ENCODE assay signal across 8 mouse cellular contexts in the genomic region with DNA sequence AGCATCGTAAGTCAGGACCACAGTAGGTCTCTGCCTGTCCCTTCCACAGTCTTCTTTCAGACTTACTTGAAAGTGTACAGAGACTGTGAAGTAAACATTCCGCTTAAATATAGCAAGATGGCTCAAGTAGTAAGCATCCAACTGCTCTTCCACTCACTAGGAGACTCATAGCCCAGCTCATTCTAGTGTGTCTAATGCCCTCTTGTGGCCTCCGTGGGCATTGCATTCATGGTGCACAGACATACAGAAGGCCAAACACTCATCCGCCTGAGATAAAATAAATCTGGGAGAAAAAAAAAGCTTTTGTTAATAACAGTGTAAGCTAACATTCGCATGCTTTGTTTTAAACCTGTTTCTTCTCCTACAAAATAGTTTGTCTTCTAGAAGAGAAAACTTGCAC. TPM values are rescaled to one million over a fixed set of nuclear protein-coding genes. Genes with fewer than 3 reads are reported as not detected.
DNase-seq lines count a peak whose midpoint lies in the region; ATAC-seq lines count a peak whose summit lies in the region.

No protein-coding gene starts in this region.

- no peak overlapping the region for H3K27ac ChIP-seq in hindbrain, embryonic 11.5 days (ENCODE audit: low read depth, low read length)
- H3K27ac ChIP-seq in hindbrain, embryonic 12.5 days: no peak overlapping the region

- H3K36me3 ChIP-seq in hindbrain, embryonic 11.5 days (ENCODE audit: control insufficient read depth, insufficient read depth, low read length): peaks cover 7% of the 10 kb centered on the region
- peaks cover 73% of the 10 kb centered on the region for H3K36me3 ChIP-seq in hindbrain, embryonic 12.5 days

- no peak overlapping the region for H3K9ac ChIP-seq in hindbrain, embryonic 11.5 days (ENCODE audit: low read depth, low read length)
- H3K9ac ChIP-seq in hindbrain, embryonic 12.5 days: no peak overlapping the region

- H3K4me1 ChIP-seq in hindbrain, embryonic 11.5 days (replicated peaks; ENCODE audit: control insufficient read depth, insufficient read depth, low read length): no peaks in the 10 kb centered on the region
- H3K4me1 ChIP-seq in hindbrain, embryonic 12.5 days: no peaks in the 10 kb centered on the region

- ATAC-seq in hindbrain, embryonic 11.5 days (ENCODE audit: low FRiP score): no peak
- no peak for ATAC-seq in hindbrain, embryonic 12.5 days (ENCODE audit: low FRiP score)
- peak; percentile 42 to 72; a peak in 2 of 4 replicates for ATAC-seq in hematopoietic stem cell, adult 5-6 weeks (replicated peaks in 1 of 2; ENCODE audit: insufficient read depth in 1 of 2, low FRiP score in 2 of 2, low TSS enrichment in 1 of 2, low read depth in 1 of 2, poor library complexity in 2 of 2, severe bottlenecking in 2 of 2)

- no peak overlapping the region for H3K4me2 ChIP-seq in hindbrain, embryonic 11.5 days (replicated peaks; ENCODE audit: low read depth, low read length)
- no peak overlapping the region for H3K4me2 ChIP-seq in hindbrain, embryonic 12.5 days (replicated peaks)

- no peaks in the 10 kb centered on the region for H3K9me3 ChIP-seq in hindbrain, embryonic 11.5 days (ENCODE audit: control insufficient read depth, low read length)
- no peaks in the 10 kb centered on the region for H3K9me3 ChIP-seq in hindbrain, embryonic 12.5 days (replicated peaks)

- peak; percentile 84 for DNase-seq in hindbrain, embryonic 11.5 days (ENCODE audit: low spot score)
- DNase-seq in T-cell, adult 2 months (ENCODE audit: low spot score): peak; percentile 61
- peak; percentile 60 to 62 for DNase-seq in cerebellum, postnatal 36 days
- peak; percentile 36 to 49 for DNase-seq in left cerebral cortex, postnatal 36 days (ENCODE audit: low spot score in 2 of 2)
- DNase-seq in naive thymus-derived CD4-positive, alpha-beta T cell, adult 2 months (ENCODE audit: low read depth): peak; percentile 75
- peak; percentile 11 to 27 for DNase-seq in thymus, adult 18-20 months

- no peaks in the 10 kb centered on the region for H3K27me3 ChIP-seq in hindbrain, embryonic 11.5 days (ENCODE audit: control insufficient read depth, insufficient read depth, low read length)
- H3K27me3 ChIP-seq in hindbrain, embryonic 12.5 days: no peaks in the 10 kb centered on the region

- no peak overlapping the region for H3K4me3 ChIP-seq in hindbrain, embryonic 11.5 days (ENCODE audit: low read depth, low read length)
- H3K4me3 ChIP-seq in hindbrain, embryonic 12.5 days: no peak overlapping the region

- intact Hi-C loops in left cerebral cortex, postnatal 36 days (cut with DNase I): no loop called here

- WGBS in hindbrain, embryonic 11.5 days: 76% methylated on average over 5 of the region's 5 CpGs
- 77% methylated on average over 5 of the region's 5 CpGs for WGBS in hindbrain, embryonic 12.5 days

RNA-seq across cellular contexts. Expression of a gene that starts 23.8 kb away (rescaled TPM):
- 47.9 and 48.4 TPM in 2 replicates for polyA plus RNA-seq in hindbrain, embryonic 11.5 days (2014; fragmentation: Nextera tagmentation; extraction: Ambion mirVana)
- polyA plus RNA-seq in hindbrain, embryonic 12.5 days (2016; fragmentation: Nextera tagmentation; extraction: Ambion mirVana): 45.7 and 48.5 TPM in 2 replicates
- 39.8 and 56.4 TPM in 2 replicates for total RNA-seq in hematopoietic stem cell, adult 5-6 weeks (2017)
- 10 to 100 TPM; 26.6 to 29.8 TPM for total RNA-seq in left cerebral cortex, postnatal 36 days (2021)

RNA-seq across cellular contexts. Expression of a gene that starts 37.6 kb away (rescaled TPM):
- 12.1 and 14.5 TPM in 2 replicates for polyA plus RNA-seq in hindbrain, embryonic 11.5 days (2014; fragmentation: Nextera tagmentation; extraction: Ambion mirVana)
- polyA plus RNA-seq in hindbrain, embryonic 12.5 days (2016; fragmentation: Nextera tagmentation; extraction: Ambion mirVana): 12.7 and 14.6 TPM in 2 replicates
- 50.2 and 54.3 TPM in 2 replicates for total RNA-seq in hematopoietic stem cell, adult 5-6 weeks (2017)
- 10 to 100 TPM; 36.5 to 37.9 TPM for total RNA-seq in left cerebral cortex, postnatal 36 days (2021)

RNA-seq across cellular contexts. Expression of a gene that starts 42.9 kb away (rescaled TPM):
- 32.7 and 43.0 TPM in 2 replicates for polyA plus RNA-seq in hindbrain, embryonic 11.5 days (2014; fragmentation: Nextera tagmentation; extraction: Ambion mirVana)
- polyA plus RNA-seq in hindbrain, embryonic 12.5 days (2016; fragmentation: Nextera tagmentation; extraction: Ambion mirVana): 49.7 and 50.9 TPM in 2 replicates
- 14.6 and 16.6 TPM in 2 replicates for total RNA-seq in hematopoietic stem cell, adult 5-6 weeks (2017)
- total RNA-seq in left cerebral cortex, postnatal 36 days (2021): 10 to 100 TPM; 28.7 to 33.9 TPM

Comparison
In these comparisons a context has a peak if more than half of its experiments do, and no peak if none do; other contexts are left out.
1. ATAC-seq: peak in hematopoietic stem cell, adult 5-6 weeks (2 of 2); none in hindbrain, embryonic 11.5 days (single experiment) and hindbrain, embryonic 12.5 days (single experiment).
2. DNase-seq: peak in every context shown above with its lines; median percentile 84 in hindbrain, embryonic 11.5 days; 75 in naive thymus-derived CD4-positive, alpha-beta T cell, adult 2 months; 61 in T-cell, adult 2 months; 61 in cerebellum, postnatal 36 days; 42 in left cerebral cortex, postnatal 36 days; 19 in thymus, adult 18-20 months.